Mouse (Mus musculus) heart, embryonic 14.5 days (tissue): Measurements from ENCODE around the gene Tnni2. TPM values are rescaled to one million over a fixed set of nuclear protein-coding genes. Genes with fewer than 3 reads are reported as not detected.

ENCODE experiments used
- ATAC-seq: fragments of 200-750 bp; cut with Nextera tagmentation; 2 replicates; pipeline ENCODE4 v1.8.0; 2017; ENCODE audit warnings: low read depth, moderate TSS enrichment; ENCODE audit not compliant: insufficient number of reproducible peaks, insufficient read depth, low FRiP score
- H3K27ac ChIP-seq, 2 experiments: fragments of 200-500 bp in 1 of 2; fragments of 300-500 bp in 1 of 2; sonication (generic) in 1 of 2; replicated peaks in 1 of 2; 2 replicates each; pipeline ENCODE4 v1.5.1; 2012 to 2014; ENCODE audit warnings: low read depth in 2 of 2, low read length in 2 of 2, control low read depth in 1 of 2, mild to moderate bottlenecking in 1 of 2, mixed read lengths in 1 of 2; ENCODE audit not compliant: control insufficient read depth in 1 of 2, insufficient read depth in 1 of 2
- H3K27me3 ChIP-seq: fragments of 300-500 bp; sonication (generic); 2 replicates; pipeline ENCODE4 v1.6.1; 2014; ENCODE audit warnings: mild to moderate bottlenecking, low read length, control low read depth; ENCODE audit not compliant: control insufficient read depth, insufficient read depth
- H3K36me3 ChIP-seq: fragments of 300-500 bp; sonication (generic); 2 replicates; pipeline ENCODE4 v1.6.1; 2014; ENCODE audit warnings: mild to moderate bottlenecking, control low read depth, low read length, mixed read lengths; ENCODE audit not compliant: control insufficient read depth, insufficient read depth
- H3K4me1 ChIP-seq, 2 experiments: fragments of 200-500 bp in 1 of 2; fragments of 300-500 bp in 1 of 2; sonication (generic) in 1 of 2; 2 replicates each; pipeline ENCODE4 v1.6.1; 2012 to 2014; ENCODE audit warnings: low read length in 2 of 2, control low read depth in 1 of 2, mixed read lengths in 1 of 2; ENCODE audit not compliant: control insufficient read depth in 2 of 2, insufficient read depth in 2 of 2
- H3K4me2 ChIP-seq: fragments of 300-500 bp; sonication (generic); 2 replicates; pipeline ENCODE4 v1.6.1; 2014; ENCODE audit warnings: mild to moderate bottlenecking, low read length
- H3K4me3 ChIP-seq, 2 experiments: fragments of 200-500 bp in 1 of 2; fragments of 300-500 bp in 1 of 2; sonication (generic) in 1 of 2; 2 replicates each; pipeline ENCODE4 v1.5.1; 2012 to 2014; ENCODE audit warnings: low read length in 2 of 2, mild to moderate bottlenecking in 2 of 2, control low read depth in 1 of 2, low read depth in 1 of 2, moderate library complexity in 1 of 2; ENCODE audit not compliant: control insufficient read depth in 1 of 2, insufficient read depth in 1 of 2
- H3K9ac ChIP-seq: fragments of 300-500 bp; sonication (generic); 2 replicates; pipeline ENCODE4 v1.6.1; 2014; ENCODE audit warnings: mild to moderate bottlenecking, low read length
- H3K9me3 ChIP-seq: fragments of 300-500 bp; sonication (generic); 2 replicates; pipeline ENCODE4 v1.6.1; 2016; ENCODE audit warnings: low read length, control low read depth; ENCODE audit not compliant: control insufficient read depth
- WGBS: fragments of 180-500 bp; shearing (Covaris S2); extraction: QIAGEN DNeasy Blood & Tissue Kit; methylation state at CpG from one replicate; pipeline ENCODE4 v1.1.7; 2014; 5-methylcytosine and 5-hydroxymethylcytosine counted together
- polyA plus RNA-seq: library from polyadenylated mRNA; unstranded; fragments of >200 nt; fragmentation: Nextera tagmentation; extraction: Ambion mirVana; gene quantifications from 2 replicates; pipeline ENCODE4 v1.2.1, GENCODE M21; 2014

Gene Tnni2
- polyA plus RNA-seq, 1 experiment from 2014 or later = 31.7 TPM

DNA sequence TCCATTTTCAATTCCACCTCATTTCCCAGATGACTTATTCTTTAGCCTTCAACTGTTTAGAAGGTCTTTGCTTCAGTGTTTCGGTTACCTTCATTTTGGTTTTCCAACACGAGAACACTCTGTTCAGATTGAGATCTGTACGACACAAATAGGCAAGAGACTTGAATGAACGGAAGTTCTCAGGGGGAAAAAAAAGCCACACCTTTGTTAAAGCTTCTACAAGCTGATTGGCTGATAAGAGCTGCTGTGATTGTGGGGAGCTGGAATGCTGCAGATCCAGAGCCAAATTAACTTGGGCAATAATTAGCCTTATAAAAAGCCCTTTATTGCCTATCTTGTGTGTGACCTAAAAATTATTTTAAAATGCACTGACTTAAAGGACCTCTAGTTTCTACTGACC, 26.3 kb upstream of the Tnni2 start:
- Histone ChIP-seq H3K27me3 (no peaks in the 10 kb centered on the region), H3K9ac (no peak overlapping the region), H3K36me3 (no peaks in the 10 kb centered on the region), H3K4me3 (no peak overlapping the region), H3K4me2 (no peak overlapping the region), H3K4me1 (no peaks in the 10 kb centered on the region), H3K27ac (no peak overlapping the region), H3K9me3 (no peaks in the 10 kb centered on the region)
- 56% methylated on average over 4 of the region's 4 CpGs for WGBS
- ATAC-seq = no peak

DNA sequence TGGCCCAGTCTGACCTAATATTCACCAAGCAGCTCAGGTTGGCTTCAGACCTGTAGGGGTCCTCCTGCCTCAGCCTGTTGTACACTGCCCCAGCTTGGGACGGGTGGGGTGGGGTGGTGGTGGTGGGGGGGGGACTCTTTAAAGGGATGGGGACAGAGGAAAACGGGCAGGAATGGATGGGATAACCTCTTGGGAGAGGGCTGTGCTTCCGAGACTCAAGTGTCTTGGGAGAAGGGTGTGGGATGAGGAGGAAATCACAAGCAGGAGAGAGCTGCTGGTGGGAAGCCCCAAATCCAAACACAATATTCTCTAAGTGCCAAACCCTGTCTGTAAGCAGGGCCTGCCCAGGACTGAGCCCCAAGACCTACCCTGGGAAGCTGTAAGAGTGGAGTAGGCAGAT, 25.4 kb upstream of the Tnni2 start:
- Histone ChIP-seq H3K4me3 (no peak overlapping the region), H3K9me3 (no peaks in the 10 kb centered on the region), H3K4me2 (no peak overlapping the region), H3K27ac (no peak overlapping the region), H3K9ac (no peak overlapping the region), H3K27me3 (no peaks in the 10 kb centered on the region), H3K36me3 (no peaks in the 10 kb centered on the region), H3K4me1 (no peaks in the 10 kb centered on the region)
- WGBS = 58% methylated on average over 3 of the region's 3 CpGs
- ATAC-seq = no peak

DNA sequence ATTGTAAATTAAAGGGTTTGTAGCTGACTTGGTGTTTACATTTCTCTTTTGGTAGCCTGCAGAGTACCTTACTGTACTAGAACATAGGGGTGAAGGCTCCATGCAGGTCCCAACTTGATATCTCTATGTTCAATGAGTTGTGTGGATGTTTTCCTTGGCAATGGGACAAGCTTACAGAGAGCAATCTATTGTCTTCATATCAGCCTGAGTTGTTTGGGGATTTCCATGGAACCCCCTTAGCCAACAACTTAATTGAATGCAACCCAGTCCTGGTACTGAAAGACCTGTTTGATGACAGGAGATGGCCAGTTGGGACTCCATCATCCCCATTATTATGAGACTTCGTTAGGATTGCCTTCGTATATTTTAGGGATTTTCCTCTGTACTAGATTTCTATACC, 23.6 kb upstream of the Tnni2 start:
- 74% methylated on average over 2 of the region's 2 CpGs for WGBS
- no peaks in the 10 kb centered on the region for H3K36me3 ChIP-seq
- H3K4me2 ChIP-seq = no peak overlapping the region
- H3K27ac ChIP-seq = no peak overlapping the region
- H3K27me3 ChIP-seq = no peaks in the 10 kb centered on the region
- H3K4me1 ChIP-seq = no peaks in the 10 kb centered on the region
- no peak overlapping the region for H3K4me3 ChIP-seq
- H3K9ac ChIP-seq = no peak overlapping the region
- ATAC-seq = no peak
- H3K9me3 ChIP-seq = no peaks in the 10 kb centered on the region

DNA sequence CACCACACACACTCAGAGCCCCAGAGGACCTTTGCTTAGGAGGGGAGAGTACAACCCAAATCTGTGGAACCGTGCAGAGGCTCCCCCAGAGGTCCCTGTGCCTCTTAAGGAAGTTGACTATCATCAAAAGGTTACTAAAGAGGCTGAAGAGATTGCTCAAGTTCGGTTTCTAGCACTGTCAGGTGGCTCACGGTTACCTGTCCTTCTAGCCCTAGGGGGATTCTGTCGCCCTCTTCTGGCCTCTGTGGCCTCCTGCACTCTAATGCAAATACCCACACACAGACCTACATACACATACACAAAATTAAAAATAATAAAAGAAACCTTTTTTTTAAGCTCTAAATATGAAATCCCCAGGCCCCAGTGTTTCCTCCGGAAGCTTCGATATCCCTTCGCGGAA, 22.9 kb upstream of the Tnni2 start:
- 93% methylated on average over 8 of the region's 8 CpGs for WGBS
- H3K9ac ChIP-seq = no peak overlapping the region
- no peak overlapping the region for H3K4me3 ChIP-seq
- H3K36me3 ChIP-seq = no peaks in the 10 kb centered on the region
- no peaks in the 10 kb centered on the region for H3K4me1 ChIP-seq
- no peak overlapping the region for H3K27ac ChIP-seq
- H3K4me2 ChIP-seq = no peak overlapping the region
- no peak for ATAC-seq
- H3K27me3 ChIP-seq = no peaks in the 10 kb centered on the region
- H3K9me3 ChIP-seq = no peaks in the 10 kb centered on the region

GRCm38 (mm10) chr7:142419887-142420286, 21.7 kb upstream of the Tnni2 start:
- no peak overlapping the region for H3K27ac ChIP-seq
- H3K27me3 ChIP-seq = no peaks in the 10 kb centered on the region
- ATAC-seq = no peak
- H3K4me1 ChIP-seq = no peaks in the 10 kb centered on the region
- no peak overlapping the region for H3K9ac ChIP-seq
- H3K9me3 ChIP-seq = no peaks in the 10 kb centered on the region
- H3K36me3 ChIP-seq = no peaks in the 10 kb centered on the region
- H3K4me2 ChIP-seq = no peak overlapping the region
- H3K4me3 ChIP-seq = no peak overlapping the region
- WGBS = 71% methylated on average over 5 of the region's 5 CpGs

GRCm38 (mm10) chr7:142421826-142422225, 19.8 kb upstream of the Tnni2 start:
- WGBS = 67% methylated on average over 2 of the region's 2 CpGs
- ATAC-seq = no peak
- no peak overlapping the region for H3K4me3 ChIP-seq

DNA sequence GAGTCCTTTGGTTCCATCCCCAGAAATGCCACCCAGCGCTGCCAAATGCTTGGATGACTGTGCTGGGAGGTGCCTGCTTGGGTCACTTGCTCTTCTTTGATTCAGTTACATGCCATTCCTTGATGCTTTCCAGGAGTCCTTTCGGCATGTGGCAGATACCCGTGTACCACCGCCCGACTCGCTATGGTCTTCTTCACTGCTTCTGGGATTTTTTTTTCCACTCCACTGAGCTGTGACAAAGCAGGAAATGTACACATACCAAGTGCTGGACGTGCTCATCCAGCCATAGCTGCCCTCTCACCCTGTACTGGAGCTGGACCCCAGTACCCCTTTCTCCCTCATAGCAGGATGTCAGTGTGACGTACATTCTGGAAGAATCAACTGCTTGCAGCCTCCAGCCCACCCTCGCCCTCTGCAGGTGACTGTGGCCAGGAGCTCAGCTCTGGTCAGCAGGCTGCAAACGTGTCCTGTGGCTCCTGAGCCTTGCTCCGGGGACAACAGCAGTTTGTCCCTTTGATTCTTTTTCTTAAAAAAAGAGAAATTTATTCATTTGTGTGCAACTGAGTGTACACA, 15.9 kb upstream of the Tnni2 start:
- Histone ChIP-seq H3K9me3 (no peaks in the 10 kb centered on the region), H3K4me2 (no peak overlapping the region), H3K4me3 (no peak overlapping the region), H3K36me3 (no peaks in the 10 kb centered on the region), H3K4me1 (peaks cover 11 to 23% of the 10 kb centered on the region in 2 experiments), H3K27ac (no peak overlapping the region), H3K27me3 (no peaks in the 10 kb centered on the region), H3K9ac (no peak overlapping the region)
- no peak for ATAC-seq
- WGBS = 52% methylated on average over 11 of the region's 11 CpGs

More at GRCm38 (mm10) chr7:142421826-142422225, 19.8 kb upstream of the Tnni2 start:
- H3K9ac ChIP-seq = no peak overlapping the region
- 0 out of 4 replicates have a peak, but pooled peaks cover 0 to 3% of the 10 kb centered on the region in 2 experiments for H3K4me1 ChIP-seq
- H3K27me3 ChIP-seq = no peaks in the 10 kb centered on the region
- H3K9me3 ChIP-seq = no peaks in the 10 kb centered on the region
- no peak overlapping the region for H3K4me2 ChIP-seq
- H3K36me3 ChIP-seq = no peaks in the 10 kb centered on the region
- H3K27ac ChIP-seq = no peak overlapping the region

- no peak overlapping the region for H3K4me3 ChIP-seq
- no peak overlapping the region for H3K27ac ChIP-seq
- H3K4me2 ChIP-seq = no peak overlapping the region
- H3K9me3 ChIP-seq = no peaks in the 10 kb centered on the region
- ATAC-seq = no peak
- H3K4me1 ChIP-seq = peaks cover 11 to 29% of the 10 kb centered on the region in 2 experiments
- no peaks in the 10 kb centered on the region for H3K36me3 ChIP-seq
- no peaks in the 10 kb centered on the region for H3K27me3 ChIP-seq
- H3K9ac ChIP-seq = no peak overlapping the region
- 10% methylated on average over 7 of the region's 7 CpGs for WGBS
Measured at GRCm38 (mm10) chr7:142428213-142428612, 13.4 kb upstream of the Tnni2 start.
